Mouse (Mus musculus): ENCODE measurements around the gene Ahdc1.

DNA sequence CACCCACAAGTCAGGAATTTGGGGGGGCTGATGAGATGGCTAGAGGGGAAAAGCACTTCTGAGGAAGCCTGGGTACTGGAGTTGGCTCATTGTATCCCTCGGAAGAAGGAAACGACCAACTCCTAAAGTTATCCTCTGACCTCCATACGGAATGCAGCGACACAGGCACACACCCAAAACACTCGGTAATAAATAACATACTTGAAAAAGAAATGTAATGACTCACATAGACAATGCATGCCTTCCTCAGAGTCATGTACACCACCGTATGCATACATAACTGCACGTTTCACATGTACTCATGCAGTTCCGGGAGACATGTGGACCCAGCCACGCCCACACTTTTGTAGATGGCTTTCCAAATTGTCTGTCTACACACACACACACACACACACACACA lies 78.3 kb downstream of the Ahdc1 start:
- no peak for TF ChIP-seq POLR2A (IDR thresholded peaks at IDR 0.05; ENCODE audit: insufficient read length, low read depth)
- no peak for TF ChIP-seq MYOG (IDR thresholded peaks at IDR 0.05; ENCODE audit: control insufficient read depth in 1 of 3, insufficient read depth in 1 of 3, insufficient read length in 2 of 3, low read depth in 2 of 3)
- no peak for TF ChIP-seq MAX (IDR thresholded peaks at IDR 0.05; ENCODE audit: low read depth)
- no peak for TF ChIP-seq TCF12 (IDR thresholded peaks at IDR 0.05; ENCODE audit: insufficient read depth, poor library complexity, severe bottlenecking)
- TF ChIP-seq POLR2AphosphoS2 (IDR thresholded peaks at IDR 0.05; ENCODE audit: insufficient read length, low read depth): no peak
- no peak for TF ChIP-seq USF1 (IDR thresholded peaks at IDR 0.05; ENCODE audit: low read depth)
- no peak for TF ChIP-seq TCF3 (IDR thresholded peaks at IDR 0.05; ENCODE audit: insufficient read length, low read depth)
- TF ChIP-seq CEBPB (IDR thresholded peaks at IDR 0.05; ENCODE audit: insufficient read depth, poor library complexity, severe bottlenecking): no peak
- no peak for TF ChIP-seq E2F4 (IDR thresholded peaks at IDR 0.05; ENCODE audit: insufficient read depth)

Measured in myocyte (in vitro differentiated cells).